In genomic region chr6:72520904-72521303, GRCm38 (mm10) we compare ENCODE assay signal across 18 mouse cellular contexts. TPM values are rescaled to one million over a fixed set of nuclear protein-coding genes. Genes with fewer than 3 reads are reported as not detected.
DNase-seq lines count a peak whose midpoint lies in the region; ATAC-seq lines count a peak whose summit lies in the region.
"Had no signal": no experiment of that assay in that cellular context is flagged by ENCODE, and none has a peak within 500 bp of the region (broad histone marks: within the 10 kb centered on the region; RNA-seq: fewer than 3 reads in every experiment).

No protein-coding gene starts in this region.

- no peak overlapping the region for H3K4me2 ChIP-seq in neural tube, embryonic 12.5 days (replicated peaks)
- H3K4me2 ChIP-seq in midbrain, embryonic 11.5 days: no peak overlapping the region
- H3K4me2 ChIP-seq in neural tube, embryonic 15.5 days: no peak overlapping the region

- H3K27ac ChIP-seq in neural tube, embryonic 12.5 days: peak overlapping the region; percentile 79; the same call in 1 of the 2 replicates
- peak overlapping the region; percentile 87 for H3K27ac ChIP-seq in hindbrain, embryonic 10.5 days
- H3K27ac ChIP-seq in midbrain, embryonic 11.5 days (ENCODE audit: low read depth, low read length): peak overlapping the region; percentile 73
- peak overlapping the region; percentile 96 for H3K27ac ChIP-seq in neural tube, embryonic 15.5 days (replicated peaks)

- no peaks in the 10 kb centered on the region for H3K36me3 ChIP-seq in neural tube, embryonic 12.5 days
- no peaks in the 10 kb centered on the region for H3K36me3 ChIP-seq in hindbrain, embryonic 10.5 days
- H3K36me3 ChIP-seq in midbrain, embryonic 11.5 days (ENCODE audit: control insufficient read depth, insufficient read depth, low read length): no peaks in the 10 kb centered on the region
- no peaks in the 10 kb centered on the region for H3K36me3 ChIP-seq in neural tube, embryonic 15.5 days
- H3K36me3 ChIP-seq: embryonic facial prominence, embryonic 12.5 days; heart, embryonic 13.5 days had no signal

- no peak overlapping the region for H3K9ac ChIP-seq in neural tube, embryonic 12.5 days
- H3K9ac ChIP-seq in midbrain, embryonic 11.5 days (ENCODE audit: low read length): no peak overlapping the region
- H3K9ac ChIP-seq in neural tube, embryonic 15.5 days (replicated peaks): no peak overlapping the region
- H3K9ac ChIP-seq: embryonic facial prominence, embryonic 12.5 days had no signal

- no peaks in the 10 kb centered on the region for H3K27me3 ChIP-seq in neural tube, embryonic 12.5 days (replicated peaks)
- H3K27me3 ChIP-seq in hindbrain, embryonic 10.5 days (ENCODE audit: insufficient read depth, poor library complexity, severe bottlenecking): no peaks in the 10 kb centered on the region
- H3K27me3 ChIP-seq in midbrain, embryonic 11.5 days (ENCODE audit: control insufficient read depth, insufficient read depth, low read length): no peaks in the 10 kb centered on the region
- H3K27me3 ChIP-seq in neural tube, embryonic 15.5 days (replicated peaks): no peaks in the 10 kb centered on the region
- H3K27me3 ChIP-seq: embryonic facial prominence, embryonic 12.5 days; heart, embryonic 13.5 days had no signal

- DNase-seq in neural tube, embryonic 10.5 days (ENCODE audit: extremely low spot score, low spot score): no peak
- no peak for DNase-seq in hindbrain, embryonic 10.5 days (ENCODE audit: low spot score)
- DNase-seq in midbrain, embryonic 11.5 days (ENCODE audit: low spot score, missing footprints): no peak
- no peak for DNase-seq in cerebellum, postnatal 10 days
- no peak for DNase-seq in kidney, adult 11 months
- DNase-seq in liver: no peak
- DNase-seq: cerebellum, postnatal 36 days; gastrocnemius, postnatal 14 days; kidney, adult 8-10 months; layer of hippocampus, adult 9-11 months; lung, adult 2 months; thymus, adult 2 months had no signal

- no peak for ATAC-seq in neural tube, embryonic 12.5 days (ENCODE audit: low FRiP score, low read depth)
- no peak for ATAC-seq in midbrain, embryonic 11.5 days (ENCODE audit: low FRiP score)
- ATAC-seq in neural tube, embryonic 15.5 days (ENCODE audit: low FRiP score): no peak

- no peak overlapping the region for H3K4me3 ChIP-seq in neural tube, embryonic 12.5 days
- no peak overlapping the region for H3K4me3 ChIP-seq in hindbrain, embryonic 10.5 days
- H3K4me3 ChIP-seq in midbrain, embryonic 11.5 days (ENCODE audit: low read depth, low read length): no peak overlapping the region
- no peak overlapping the region for H3K4me3 ChIP-seq in neural tube, embryonic 15.5 days (replicated peaks)
- H3K4me3 ChIP-seq: embryonic facial prominence, embryonic 12.5 days; heart, embryonic 13.5 days; myocyte had no signal

- H3K9me3 ChIP-seq in neural tube, embryonic 12.5 days: no peaks in the 10 kb centered on the region
- H3K9me3 ChIP-seq in hindbrain, embryonic 10.5 days: no peaks in the 10 kb centered on the region
- H3K9me3 ChIP-seq in midbrain, embryonic 11.5 days (ENCODE audit: control insufficient read depth, low read length): no peaks in the 10 kb centered on the region
- no peaks in the 10 kb centered on the region for H3K9me3 ChIP-seq in neural tube, embryonic 15.5 days (replicated peaks)
- H3K9me3 ChIP-seq: embryonic facial prominence, embryonic 12.5 days; heart, embryonic 13.5 days had no signal

- 95% methylated on average over 5 of the region's 5 CpGs for WGBS in neural tube, embryonic 12.5 days
- WGBS in hindbrain, embryonic 10.5 days: 90% methylated on average over 5 of the region's 5 CpGs
- 96% methylated on average over 5 of the region's 5 CpGs for WGBS in midbrain, embryonic 11.5 days
- WGBS in neural tube, embryonic 15.5 days: 92% methylated on average over 5 of the region's 5 CpGs

- peaks cover 29% of the 10 kb centered on the region for H3K4me1 ChIP-seq in neural tube, embryonic 12.5 days
- H3K4me1 ChIP-seq in hindbrain, embryonic 10.5 days (replicated peaks): peaks cover 29% of the 10 kb centered on the region
- H3K4me1 ChIP-seq in midbrain, embryonic 11.5 days (ENCODE audit: control insufficient read depth, insufficient read depth, low read length): peaks cover 19% of the 10 kb centered on the region
- peaks cover 25% of the 10 kb centered on the region for H3K4me1 ChIP-seq in neural tube, embryonic 15.5 days

RNA-seq across cellular contexts. Expression of gene Sh2d6, which starts 0.6 kb away (rescaled TPM):
- polyA plus RNA-seq in neural tube, embryonic 12.5 days (2016; fragmentation: Nextera tagmentation; extraction: Ambion mirVana): 0.34 and 0.96 TPM in 2 replicates
- polyA plus RNA-seq in hindbrain, embryonic 10.5 days (2016; fragmentation: Nextera tagmentation; extraction: Ambion mirVana): 0.15 and 0.21 TPM in 2 replicates
- polyA plus RNA-seq in midbrain, embryonic 11.5 days (2014; fragmentation: Nextera tagmentation; extraction: Ambion mirVana): 0.41 TPM in 1 of 2 replicates, not detected in the other
- polyA plus RNA-seq in neural tube, embryonic 15.5 days (2015; fragmentation: Nextera tagmentation; extraction: Ambion mirVana): 0.24 and 0.70 TPM in 2 replicates
- polyA plus RNA-seq: embryonic facial prominence, embryonic 12.5 days; liver, adult 2 months had no signal

RNA-seq across cellular contexts. Expression of gene Capg, which starts 23.3 kb away (rescaled TPM):
- 11.6 and 13.7 TPM in 2 replicates for polyA plus RNA-seq in neural tube, embryonic 12.5 days (2016; fragmentation: Nextera tagmentation; extraction: Ambion mirVana)
- 13.4 and 14.1 TPM in 2 replicates for polyA plus RNA-seq in hindbrain, embryonic 10.5 days (2016; fragmentation: Nextera tagmentation; extraction: Ambion mirVana)
- polyA plus RNA-seq in midbrain, embryonic 11.5 days (2014; fragmentation: Nextera tagmentation; extraction: Ambion mirVana): 6.6 and 8.0 TPM in 2 replicates
- 8.4 and 23.4 TPM in 2 replicates for polyA plus RNA-seq in neural tube, embryonic 15.5 days (2015; fragmentation: Nextera tagmentation; extraction: Ambion mirVana)
